Mouse (Mus musculus): ENCODE data around the gene Cbln3. TPM values are rescaled to one million over a fixed set of nuclear protein-coding genes. Genes with fewer than 3 reads are reported as not detected.

Cbln3 gene
- polyA plus RNA-seq, 1 experiment from 2014 or later = 0.14 TPM

DNA sequence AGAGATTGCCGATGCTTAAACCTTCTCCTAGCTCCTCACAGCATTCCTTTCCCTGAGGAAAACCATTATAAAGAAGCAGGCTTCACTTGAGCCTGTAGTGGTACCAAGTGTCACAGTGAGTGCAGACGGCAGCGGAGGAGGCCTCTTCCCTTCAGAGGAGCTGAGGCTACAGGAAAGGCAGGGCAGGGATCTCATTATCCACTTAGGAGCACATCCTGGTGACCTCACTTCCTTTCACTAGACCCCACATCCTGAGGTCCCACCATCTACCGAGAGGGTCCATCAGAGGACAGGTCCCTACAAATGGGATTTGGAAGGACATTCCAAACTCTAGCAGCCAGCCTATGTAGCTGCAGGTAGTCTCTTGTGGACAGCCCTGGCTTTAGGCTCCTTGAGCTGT lies 26.6 kb downstream of the Cbln3 start:
- Histone ChIP-seq H3K4me1 (replicated peaks) (peaks cover 74% of the 10 kb centered on the region), H3K9ac (0 out of 2 replicates have a peak overlapping the region, but pooled peaks have one; percentile 43)
- no peak for ATAC-seq (ENCODE audit: low FRiP score)

GRCm38 (mm10) chr14:55855101-55855561 lies 29.1 kb downstream of the Cbln3 start:
- peak overlapping the region; percentile 83 for H3K4me2 ChIP-seq
- H3K4me3 ChIP-seq = peak overlapping the region; percentile 70
- H3K27ac ChIP-seq = peak overlapping the region; percentile 90
- H3K4me1 ChIP-seq (replicated peaks) = peaks cover 63% of the 10 kb centered on the region
- no peaks in the 10 kb centered on the region for H3K36me3 ChIP-seq
- peak overlapping the region; percentile 84 for H3K9ac ChIP-seq
- WGBS = 4% methylated on average over 4 of the region's 4 CpGs
- H3K27me3 ChIP-seq = no peaks in the 10 kb centered on the region
- ATAC-seq (ENCODE audit: low FRiP score) = peak; percentile 25
- H3K9me3 ChIP-seq = no peaks in the 10 kb centered on the region

More for the DNA sequence above, 26.6 kb downstream of the Cbln3 start:
- 77% methylated on average over 4 of the region's 4 CpGs for WGBS
- Histone ChIP-seq H3K27ac (no peak overlapping the region), H3K36me3 (no peaks in the 10 kb centered on the region), H3K9me3 (no peaks in the 10 kb centered on the region), H3K4me2 (peak overlapping the region; percentile 29), H3K27me3 (no peaks in the 10 kb centered on the region), H3K4me3 (0 out of 2 replicates have a peak overlapping the region, but pooled peaks have one; percentile 2)

- Histone ChIP-seq H3K36me3 (no peaks in the 10 kb centered on the region), H3K9ac (peak overlapping the region; percentile 84), H3K27me3 (no peaks in the 10 kb centered on the region), H3K27ac (peak overlapping the region; percentile 90), H3K4me3 (peak overlapping the region; percentile 70), H3K9me3 (no peaks in the 10 kb centered on the region), H3K4me1 (replicated peaks) (peaks cover 60% of the 10 kb centered on the region), H3K4me2 (peak overlapping the region; percentile 83)
- 2% methylated on average over 9 of the region's 9 CpGs for WGBS
- ATAC-seq (ENCODE audit: low FRiP score) = peak; percentile 49
Measured at GRCm38 (mm10) chr14:55854406-55855100, 29.6 kb downstream of the Cbln3 start.

GRCm38 (mm10) chr14:55853621-55854285 lies 30.4 kb downstream of the Cbln3 start, which contains the start of gene Nynrin:
Gene Nynrin (plus strand): TSS chr14:55854010.
- peak within 1 kb of the TSS; percentile 84 for H3K9ac ChIP-seq
- peak within 1 kb of the TSS; percentile 90 for H3K27ac ChIP-seq
- peak; percentile 85 for ATAC-seq (ENCODE audit: low FRiP score)
- peaks cover 59% of the 10 kb centered on the region for H3K4me1 ChIP-seq (replicated peaks)
- no peaks in the 10 kb centered on the region for H3K27me3 ChIP-seq
- 2% methylated on average over 30 of the region's 33 CpGs for WGBS
- H3K4me3 ChIP-seq = peak within 1 kb of the TSS; percentile 70
- no peaks in the 10 kb centered on the region for H3K36me3 ChIP-seq
- H3K9me3 ChIP-seq = no peaks in the 10 kb centered on the region
- peak within 1 kb of the TSS; percentile 83 for H3K4me2 ChIP-seq

DNA sequence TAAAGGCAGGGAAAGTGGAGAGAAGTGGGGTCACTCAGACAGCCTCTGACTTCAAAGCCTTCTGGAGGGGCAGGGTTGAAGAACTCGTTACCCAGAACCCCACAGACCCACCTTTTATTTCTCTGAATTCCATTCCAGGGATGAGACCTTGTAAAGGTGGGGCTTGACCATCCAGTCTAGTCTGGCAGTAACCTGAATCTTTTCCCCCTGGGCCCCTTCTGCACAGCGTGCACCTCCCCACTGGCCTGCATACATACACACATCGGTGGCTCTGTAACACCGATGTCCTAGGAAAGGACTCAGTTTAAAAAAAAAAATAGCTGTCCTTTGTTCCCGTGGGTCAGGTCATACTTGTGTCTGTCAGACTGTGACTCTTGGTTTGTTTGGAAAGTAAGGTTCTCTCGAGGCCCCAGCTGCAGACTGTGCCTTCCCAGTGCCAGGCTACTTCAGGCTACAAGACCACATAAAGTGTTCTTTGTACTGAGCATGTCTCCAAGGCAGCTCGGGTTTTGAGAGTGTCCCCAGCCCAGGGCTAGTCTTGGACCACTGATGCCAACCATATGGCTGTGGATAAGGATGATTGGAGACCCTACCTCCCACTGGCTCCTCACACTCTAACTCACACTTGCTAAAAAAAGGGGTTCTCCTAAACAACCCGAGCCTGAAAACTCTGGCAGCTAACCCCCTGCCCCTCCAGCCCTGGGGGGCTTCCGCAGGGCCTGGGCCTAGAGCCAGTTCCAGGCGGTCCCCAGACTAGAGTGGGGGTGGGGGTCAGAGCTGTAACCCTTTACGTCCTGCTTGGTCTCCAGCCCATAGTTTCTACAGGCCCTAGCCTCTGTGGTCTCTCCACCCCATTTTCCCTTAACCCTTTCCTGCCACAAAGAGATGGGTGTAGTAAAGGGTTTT lies 31.3 kb downstream of the Cbln3 start:
- peak overlapping the region; percentile 83 for H3K4me2 ChIP-seq
- WGBS = 5% methylated on average over 11 of the region's 11 CpGs
- peak overlapping the region; percentile 90 for H3K27ac ChIP-seq
- ATAC-seq (ENCODE audit: low FRiP score) = peak; percentile 78
- peak overlapping the region; percentile 70 for H3K4me3 ChIP-seq
- H3K27me3 ChIP-seq = no peaks in the 10 kb centered on the region
- H3K9ac ChIP-seq = peak overlapping the region; percentile 84; the same call in 1 of the 2 replicates
- no peaks in the 10 kb centered on the region for H3K36me3 ChIP-seq
- H3K9me3 ChIP-seq = no peaks in the 10 kb centered on the region
- H3K4me1 ChIP-seq (replicated peaks) = peaks cover 53% of the 10 kb centered on the region

GRCm38 (mm10) chr14:55850885-55851284 lies 33.3 kb downstream of the Cbln3 start:
- no peak overlapping the region for H3K9ac ChIP-seq
- no peak overlapping the region for H3K27ac ChIP-seq
- ATAC-seq (ENCODE audit: low FRiP score) = no peak
- H3K4me3 ChIP-seq = no peak overlapping the region
- peaks cover 33% of the 10 kb centered on the region for H3K4me1 ChIP-seq (replicated peaks)
- WGBS = 62% methylated on average over 6 of the region's 6 CpGs
- no peak overlapping the region for H3K4me2 ChIP-seq
- H3K9me3 ChIP-seq = no peaks in the 10 kb centered on the region
- no peaks in the 10 kb centered on the region for H3K36me3 ChIP-seq
- no peaks in the 10 kb centered on the region for H3K27me3 ChIP-seq

DNA sequence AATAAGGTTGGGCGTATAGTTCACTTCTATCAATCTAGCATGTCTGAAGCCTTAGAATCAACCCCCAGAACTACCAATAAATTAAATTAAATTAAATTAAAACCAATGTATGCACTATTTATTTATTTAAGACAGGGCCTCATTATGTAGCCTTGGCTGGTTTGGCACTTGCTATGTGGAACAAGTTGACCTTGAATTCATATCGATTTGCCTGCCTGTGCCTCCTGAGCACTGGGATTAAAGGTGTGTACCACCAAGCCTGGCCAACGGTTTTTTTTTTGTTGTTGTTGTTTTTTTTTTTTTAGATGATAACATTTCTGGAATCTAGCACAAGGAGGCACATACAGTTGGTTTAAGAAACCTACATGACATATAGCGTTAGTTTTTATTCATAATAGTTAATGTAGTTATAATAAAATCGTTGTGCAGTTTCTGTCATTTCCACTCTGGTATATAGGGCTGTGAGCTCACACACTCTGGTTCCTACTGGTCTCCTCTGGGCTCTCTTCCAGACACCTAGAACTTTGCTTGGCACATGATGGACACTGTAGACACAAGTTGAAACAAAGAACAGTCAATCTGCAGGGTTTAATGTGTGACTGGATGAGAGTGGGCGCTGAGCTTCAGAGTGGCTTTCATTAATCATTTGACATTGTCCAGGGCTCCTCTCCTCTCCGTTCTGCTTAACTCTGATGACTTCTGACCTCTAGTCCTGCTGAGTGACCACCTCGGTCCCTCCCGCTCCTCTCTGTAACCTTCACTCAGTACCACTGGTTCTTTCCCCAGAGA lies 38.5 kb downstream of the Cbln3 start:
- Histone ChIP-seq H3K36me3 (no peaks in the 10 kb centered on the region), H3K9me3 (no peaks in the 10 kb centered on the region), H3K27me3 (no peaks in the 10 kb centered on the region), H3K9ac (no peak overlapping the region), H3K27ac (no peak overlapping the region), H3K4me1 (replicated peaks) (no peaks in the 10 kb centered on the region), H3K4me2 (no peak overlapping the region), H3K4me3 (no peak overlapping the region)
- whole genome bisulfite sequencing = 80% methylated on average over 9 of the region's 9 CpGs
- ATAC-seq (ENCODE audit: low FRiP score) = no peak

DNA sequence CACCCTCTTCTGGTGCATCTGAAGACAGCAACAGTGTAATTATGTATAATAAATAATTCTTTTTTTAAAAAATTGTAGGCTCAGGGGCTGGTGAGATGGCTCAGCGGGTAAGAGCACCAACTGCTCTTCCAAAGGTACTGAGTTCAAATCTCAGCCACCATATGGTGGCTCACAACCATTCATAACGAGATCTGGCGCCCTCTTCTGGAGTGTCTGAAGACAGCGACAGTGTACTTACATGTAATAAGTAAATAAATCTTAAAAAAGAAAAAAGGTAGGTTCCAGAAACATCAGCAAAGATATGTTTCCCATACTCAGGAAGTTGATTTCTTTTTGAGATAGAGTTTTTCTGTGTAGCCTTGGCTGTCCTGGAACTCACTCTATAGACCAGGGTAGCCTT lies 41.4 kb downstream of the Cbln3 start:
- Histone ChIP-seq H3K9ac (no peak overlapping the region), H3K4me1 (replicated peaks) (no peaks in the 10 kb centered on the region), H3K9me3 (no peaks in the 10 kb centered on the region), H3K36me3 (no peaks in the 10 kb centered on the region), H3K4me2 (no peak overlapping the region), H3K27me3 (no peaks in the 10 kb centered on the region), H3K27ac (no peak overlapping the region), H3K4me3 (no peak overlapping the region)
- no peak for ATAC-seq (ENCODE audit: low FRiP score)
- WGBS = 84% methylated on average over 4 of the region's 4 CpGs

- 55% methylated on average over 4 of the region's 4 CpGs for WGBS
- H3K4me1 ChIP-seq (replicated peaks) = no peaks in the 10 kb centered on the region
Measured at GRCm38 (mm10) chr14:55840853-55841366, 43.3 kb downstream of the Cbln3 start.

DNA sequence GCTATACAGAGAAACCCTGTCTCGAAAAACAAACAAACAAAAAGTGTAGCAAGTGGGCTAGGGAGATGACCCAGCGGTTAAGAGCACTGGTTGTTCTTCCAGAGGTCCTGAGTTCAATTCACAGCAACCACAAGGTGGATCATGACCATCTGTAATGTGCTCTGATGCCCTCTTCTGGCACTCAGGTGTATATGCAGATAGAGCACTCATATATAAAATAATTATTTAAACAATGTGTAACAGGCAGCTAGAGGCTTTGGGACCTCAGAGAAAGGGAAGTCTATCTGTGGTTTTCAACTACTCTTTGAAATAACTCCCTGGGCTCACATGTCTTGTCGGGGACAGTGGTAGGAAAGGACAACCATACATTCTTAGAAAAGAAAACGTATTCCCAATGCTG lies 45.5 kb downstream of the Cbln3 start:
- ATAC-seq (ENCODE audit: low FRiP score) = no peak
- Histone ChIP-seq H3K27ac (no peak overlapping the region), H3K9me3 (no peaks in the 10 kb centered on the region), H3K9ac (no peak overlapping the region), H3K4me3 (no peak overlapping the region), H3K36me3 (no peaks in the 10 kb centered on the region), H3K4me2 (no peak overlapping the region), H3K27me3 (no peaks in the 10 kb centered on the region), H3K4me1 (replicated peaks) (peaks cover 5% of the 10 kb centered on the region; the same call in 1 of the 2 replicates)
- 85% methylated on average over 4 of the region's 4 CpGs for WGBS

More at GRCm38 (mm10) chr14:55840853-55841366, 43.3 kb downstream of the Cbln3 start:
- ATAC-seq (ENCODE audit: low FRiP score) = no peak
- Histone ChIP-seq H3K27me3 (no peaks in the 10 kb centered on the region), H3K36me3 (no peaks in the 10 kb centered on the region), H3K9ac (no peak overlapping the region), H3K4me2 (no peak overlapping the region), H3K4me3 (no peak overlapping the region), H3K9me3 (no peaks in the 10 kb centered on the region), H3K27ac (no peak overlapping the region)

GRCm38 (mm10) chr14:55838312-55838711 lies 45.9 kb downstream of the Cbln3 start:
- 86% methylated on average over 5 of the region's 5 CpGs for WGBS
- Histone ChIP-seq H3K4me1 (replicated peaks) (peaks cover 5% of the 10 kb centered on the region; the same call in 1 of the 2 replicates), H3K27ac (no peak overlapping the region), H3K4me2 (no peak overlapping the region), H3K9me3 (no peaks in the 10 kb centered on the region), H3K9ac (no peak overlapping the region), H3K36me3 (no peaks in the 10 kb centered on the region), H3K27me3 (no peaks in the 10 kb centered on the region), H3K4me3 (no peak overlapping the region)
- ATAC-seq (ENCODE audit: low FRiP score) = no peak

All from hindbrain, embryonic 13.5 days (tissue).